Mouse (Mus musculus) kidney, postnatal 10 days (tissue): ENCODE data around the gene Cd93.
A peak's percentile ranks its signal among the peaks of the same experiment; 100 is the strongest.

ENCODE experiments used
- DNase-seq: peaks from one replicate; pipeline ENCODE4 v3.0.0; 2021; ENCODE audit warnings: mixed read lengths

Cd93 gene

DNA sequence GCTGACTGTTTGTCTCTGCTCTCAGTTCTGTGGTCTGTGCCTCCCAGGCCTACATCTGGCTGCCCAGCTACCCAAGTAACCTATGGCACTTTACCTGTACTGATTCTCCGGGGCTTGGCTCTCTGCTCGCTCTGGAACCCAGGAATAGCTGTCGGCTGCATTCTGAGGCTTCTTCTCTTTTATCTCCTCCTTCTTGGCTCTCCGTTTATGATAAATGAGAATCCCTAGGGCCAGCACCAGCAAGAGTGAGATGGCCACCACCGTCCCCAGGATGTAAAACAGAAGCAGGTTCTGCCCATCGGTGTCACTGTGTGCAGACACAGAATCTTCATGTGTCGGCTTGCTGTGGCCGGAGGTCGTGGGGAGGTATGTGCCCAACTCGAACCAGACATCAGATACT is 1.9 kb downstream of the Cd93 start:
- no peak for DNase-seq

DNA sequence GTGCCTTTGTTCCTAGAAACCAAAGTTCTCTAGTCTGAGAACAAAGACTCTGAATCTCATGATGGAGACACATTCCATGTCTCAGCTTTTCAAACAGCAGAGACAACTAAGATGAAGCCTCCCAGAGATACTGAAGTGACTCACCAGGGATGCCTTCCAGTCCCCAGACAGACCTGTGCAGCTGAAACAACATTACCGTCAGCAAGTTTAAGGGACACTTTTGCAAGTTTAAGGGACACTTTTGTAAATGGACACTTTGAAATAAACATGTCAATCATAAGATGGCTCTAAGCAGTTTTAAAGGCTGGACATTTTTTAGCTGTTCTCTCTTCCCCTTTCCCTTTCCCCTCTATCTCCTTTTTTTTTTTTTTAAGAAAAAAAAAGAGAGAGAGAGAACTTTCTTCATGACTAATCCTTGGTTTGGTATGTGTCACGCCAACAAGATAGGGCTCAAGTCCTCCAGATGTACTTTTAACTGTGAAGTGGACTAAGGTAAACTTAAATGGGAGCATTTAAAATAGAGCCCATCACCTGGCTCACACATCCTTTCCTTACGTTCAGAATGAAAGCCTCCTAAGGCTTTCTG is 3.6 kb downstream of the Cd93 start:
- no peak for DNase-seq

DNA sequence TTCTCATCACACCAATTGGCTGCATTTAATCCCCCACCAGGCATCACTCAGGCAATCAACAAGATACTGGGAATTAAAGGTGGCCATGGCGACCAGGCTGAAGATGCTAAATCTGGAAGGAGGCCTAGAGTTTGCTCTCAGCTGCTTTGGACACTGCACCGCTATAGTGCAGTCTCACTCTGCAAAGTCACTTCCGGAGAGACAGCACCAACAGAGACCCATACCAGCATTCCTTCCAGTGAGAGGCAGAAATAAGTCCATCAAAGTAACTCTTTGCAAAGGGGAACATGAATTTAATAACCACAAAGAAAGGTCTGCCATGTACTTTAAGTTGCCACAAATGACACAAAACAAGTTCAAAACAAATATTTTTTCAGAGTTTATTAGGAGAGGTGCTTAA is 7.1 kb downstream of the Cd93 start:
- DNase-seq: no peak

- DNase-seq: no peak
These were observed 11.0 kb downstream of the Cd93 start for GRCm38 (mm10) chr2:148432346-148432745.

DNA sequence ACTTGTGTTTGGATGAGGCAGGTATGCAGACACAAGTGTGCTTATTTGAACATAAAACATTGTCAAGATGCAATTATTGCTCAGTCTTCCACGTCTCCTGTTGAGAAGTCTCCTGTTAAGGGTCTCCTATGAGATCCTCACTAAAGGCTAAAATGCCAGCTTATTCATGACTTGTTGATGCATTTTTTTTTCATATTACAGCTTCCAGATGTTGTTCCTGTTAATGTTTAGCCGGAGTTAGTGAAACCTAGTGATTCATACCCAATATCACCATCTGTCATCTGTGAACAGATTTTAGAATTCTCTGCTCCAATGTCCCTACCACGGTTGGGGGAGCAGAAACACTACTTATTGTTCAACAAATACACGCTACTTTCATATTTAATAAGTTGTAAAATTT is 12.4 kb downstream of the Cd93 start:
- DNase-seq: no peak

GRCm38 (mm10) chr2:148429001-148429505 is 14.3 kb downstream of the Cd93 start:
- DNase-seq: no peak

DNA sequence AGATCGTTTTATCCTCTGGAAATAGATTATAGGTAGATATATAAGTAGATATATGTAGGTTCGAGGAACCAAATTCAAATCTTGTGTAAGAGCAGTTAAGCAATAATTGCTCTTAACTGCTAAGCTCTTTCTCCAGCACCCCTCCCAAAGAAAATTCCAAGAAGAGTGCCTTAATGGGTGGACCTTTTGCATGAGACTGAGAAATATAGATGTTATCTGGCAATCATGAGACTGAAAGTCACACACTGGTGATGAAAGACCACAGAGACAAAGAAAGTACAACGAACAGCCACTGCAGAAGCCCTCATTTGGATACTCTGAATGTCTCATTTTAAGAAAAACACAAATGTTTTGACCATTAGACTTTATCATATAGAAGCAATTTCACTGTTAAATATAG is 14.8 kb downstream of the Cd93 start:
- DNase-seq: no peak

DNA sequence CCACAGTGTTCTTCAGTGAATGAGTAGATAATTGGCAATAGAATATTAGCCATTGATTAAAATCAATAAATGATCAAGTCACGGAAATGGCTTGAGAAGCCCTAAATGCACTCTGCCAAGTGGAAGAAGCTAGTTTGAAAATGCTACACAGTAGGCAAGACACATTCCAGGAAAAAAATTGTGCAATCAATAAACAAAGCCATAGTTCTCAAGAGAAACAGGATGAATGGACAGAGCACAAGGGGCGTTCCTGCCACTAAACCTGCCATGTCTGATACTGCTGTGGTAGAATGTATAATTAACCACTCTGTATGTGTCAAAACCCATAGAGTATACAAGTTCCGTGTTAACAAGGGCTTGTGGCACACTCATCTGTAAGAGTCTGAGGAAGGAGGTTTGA is 15.8 kb downstream of the Cd93 start:
- no peak for DNase-seq

- DNase-seq: no peak
These were observed 17.5 kb downstream of the Cd93 start for GRCm38 (mm10) chr2:148425709-148426382.

DNA sequence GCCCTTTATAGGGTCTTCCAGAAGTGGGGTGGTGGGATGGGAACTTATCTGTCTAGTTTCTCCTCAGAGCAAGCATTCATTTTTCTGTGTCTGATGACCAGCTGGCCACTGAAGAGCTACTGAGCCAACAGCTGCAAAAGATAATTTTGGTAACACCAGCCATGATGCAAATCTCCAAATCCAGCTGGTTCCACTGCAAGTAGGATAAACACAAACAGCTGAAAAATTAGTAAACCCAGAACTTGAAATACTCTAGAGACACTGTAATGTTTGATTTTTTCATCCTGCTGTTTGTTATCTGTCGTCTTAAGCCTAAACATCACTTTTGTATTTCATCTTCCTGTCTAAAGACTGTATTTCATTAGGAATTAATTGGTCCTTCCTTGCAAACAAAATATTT is 21.7 kb downstream of the Cd93 start:
- peak; percentile 44 for DNase-seq

DNA sequence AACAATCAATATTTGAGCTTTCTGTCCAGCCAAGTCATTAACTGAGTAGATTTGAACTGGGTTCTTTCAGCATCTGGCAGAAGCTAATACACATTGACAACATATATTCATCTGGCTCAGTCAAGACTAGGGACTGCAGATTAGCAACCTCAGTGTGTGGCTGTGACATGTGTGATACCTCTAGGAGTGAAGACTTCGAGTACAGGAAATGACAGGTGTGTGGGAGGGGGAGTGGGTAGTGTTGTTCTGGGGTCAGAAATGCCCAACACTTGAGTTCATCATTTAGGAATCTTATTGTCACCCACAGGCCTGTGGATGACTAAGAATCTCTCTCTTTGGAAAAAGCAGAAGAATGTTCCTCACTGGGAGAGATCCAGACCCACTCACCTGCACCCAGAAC is 22.3 kb downstream of the Cd93 start:
- DNase-seq: no peak

DNA sequence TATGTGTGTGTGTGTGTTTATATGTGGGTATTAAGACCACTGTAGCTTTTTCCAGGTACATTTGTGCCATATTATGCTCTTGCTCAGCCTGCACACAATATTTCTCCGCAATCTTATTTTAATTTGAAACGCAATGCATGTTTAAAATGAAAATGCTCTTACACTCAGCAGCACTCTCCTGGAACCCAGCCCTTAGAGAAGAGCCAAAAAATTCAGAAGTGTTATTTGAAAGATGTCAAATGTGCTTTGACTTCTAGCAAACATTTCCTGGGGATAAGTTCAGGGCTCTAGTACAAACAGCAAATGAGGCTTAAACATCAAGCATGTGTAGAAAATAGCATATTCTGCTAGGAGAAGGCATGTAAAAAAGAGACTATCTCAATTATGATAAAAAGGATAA is 23.6 kb downstream of the Cd93 start:
- DNase-seq: no peak

DNA sequence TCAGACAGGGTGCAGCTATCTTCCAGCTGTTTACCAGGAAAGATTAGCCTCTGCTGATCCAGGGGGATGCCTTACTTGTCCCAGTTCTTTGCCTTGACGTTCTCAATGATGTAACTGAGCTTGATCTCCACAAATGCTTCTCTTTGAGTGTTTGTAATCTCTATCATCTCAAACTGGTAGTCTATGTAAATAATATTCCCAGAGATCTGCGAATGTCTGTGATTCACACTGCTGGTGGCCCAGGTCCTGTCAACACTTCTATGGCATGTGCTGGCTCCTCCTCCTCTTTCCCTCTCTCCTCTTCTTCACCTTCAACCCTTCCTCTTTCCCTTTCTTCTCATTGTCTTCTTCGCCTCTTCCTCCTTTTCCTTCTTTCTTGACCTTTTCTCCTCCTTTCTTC is 24.2 kb downstream of the Cd93 start:
- DNase-seq: no peak

DNA sequence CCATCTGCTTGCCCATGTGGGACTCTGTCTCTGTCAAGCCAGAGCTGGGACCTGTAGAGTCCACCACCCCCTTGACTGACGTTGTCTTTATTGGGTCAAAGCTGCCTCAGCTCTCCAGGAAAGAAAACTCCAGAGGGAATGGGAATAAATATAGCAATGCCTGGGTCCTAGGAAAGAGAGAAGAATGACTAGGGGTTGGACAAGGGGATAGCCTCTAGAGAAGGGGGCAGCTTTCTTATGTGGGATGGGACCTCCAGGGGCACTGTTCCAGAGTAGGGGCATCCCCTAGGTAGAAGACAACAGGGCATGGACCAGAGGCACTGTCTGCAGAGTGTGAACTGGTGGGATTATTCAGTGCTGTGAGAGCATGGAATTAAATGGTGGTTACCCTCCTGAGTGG is 33.5 kb downstream of the Cd93 start:
- DNase-seq: no peak

DNA sequence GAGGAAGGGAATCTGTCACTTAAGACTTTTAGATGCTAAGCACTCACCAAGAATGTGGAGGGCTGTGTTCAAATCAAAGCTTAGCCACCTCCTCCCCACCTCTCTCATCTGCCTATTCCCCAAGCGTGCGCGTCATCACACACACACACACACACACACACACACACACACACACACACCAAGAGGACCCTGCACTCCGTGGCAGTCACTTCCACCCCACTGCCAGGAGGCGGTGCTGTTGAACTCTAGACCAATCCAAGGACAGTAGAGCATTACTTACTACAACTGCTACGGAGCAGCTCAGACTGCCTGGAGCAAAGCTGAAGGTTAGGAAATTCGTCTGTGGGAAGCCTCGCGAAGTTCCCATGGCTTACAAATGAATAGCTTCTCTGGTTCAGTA is 34.2 kb downstream of the Cd93 start:
- peak; percentile 90 for DNase-seq

GRCm38 (mm10) chr2:148408761-148409120 is 34.6 kb downstream of the Cd93 start:
- DNase-seq: no peak

DNA sequence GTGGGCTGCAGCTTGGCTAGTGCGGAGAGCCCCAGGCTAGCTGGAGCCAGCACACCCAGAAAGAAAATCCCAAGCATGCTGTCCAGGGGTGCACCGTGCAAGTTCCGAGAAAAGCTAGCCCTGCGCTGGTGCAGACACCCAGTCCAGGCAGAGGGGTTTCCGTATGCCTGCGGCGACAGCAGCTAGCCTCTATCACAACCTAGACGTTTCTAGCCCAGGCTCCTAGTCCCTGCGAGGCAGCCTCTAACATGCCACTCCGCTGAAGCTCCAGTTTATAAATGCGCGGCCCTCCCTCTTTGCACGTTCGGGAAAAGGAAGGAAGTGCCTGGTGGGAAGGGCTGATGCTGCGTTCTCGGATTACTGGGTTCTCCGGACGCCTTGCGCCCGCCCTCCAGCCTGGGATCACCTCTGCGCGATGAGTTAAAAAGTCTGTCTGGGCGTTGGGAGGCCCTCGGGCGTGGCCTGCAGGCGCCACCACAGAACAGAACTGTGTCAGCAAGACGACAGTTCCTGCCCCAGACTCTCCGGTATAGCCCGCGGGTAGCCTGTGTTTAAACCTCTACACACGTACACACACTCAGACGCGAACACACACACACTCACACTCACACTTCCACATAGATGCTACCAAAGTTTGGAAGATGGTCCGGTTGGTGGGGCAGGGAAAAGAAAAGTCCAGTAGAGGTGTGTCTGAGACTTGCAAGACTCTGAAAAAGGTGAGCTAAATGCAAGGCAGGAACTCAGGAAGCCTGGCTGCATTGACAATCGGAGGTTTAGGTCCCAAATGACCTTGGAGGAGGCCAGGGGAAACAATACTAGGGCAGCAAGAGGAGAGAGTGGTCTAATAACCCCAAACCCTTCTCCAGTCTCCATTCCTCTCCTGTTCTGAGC is 35.2 kb downstream of the Cd93 start, which contains the start of gene Thbd:
Gene Thbd, minus strand, starts transcription at position 319 of the 891 bp plus-strand sequence.
- DNase-seq: peak; percentile 87

GRCm38 (mm10) chr2:148406971-148407869 is 36.1 kb downstream of the Cd93 start:
- peak; percentile 74 for DNase-seq

DNA sequence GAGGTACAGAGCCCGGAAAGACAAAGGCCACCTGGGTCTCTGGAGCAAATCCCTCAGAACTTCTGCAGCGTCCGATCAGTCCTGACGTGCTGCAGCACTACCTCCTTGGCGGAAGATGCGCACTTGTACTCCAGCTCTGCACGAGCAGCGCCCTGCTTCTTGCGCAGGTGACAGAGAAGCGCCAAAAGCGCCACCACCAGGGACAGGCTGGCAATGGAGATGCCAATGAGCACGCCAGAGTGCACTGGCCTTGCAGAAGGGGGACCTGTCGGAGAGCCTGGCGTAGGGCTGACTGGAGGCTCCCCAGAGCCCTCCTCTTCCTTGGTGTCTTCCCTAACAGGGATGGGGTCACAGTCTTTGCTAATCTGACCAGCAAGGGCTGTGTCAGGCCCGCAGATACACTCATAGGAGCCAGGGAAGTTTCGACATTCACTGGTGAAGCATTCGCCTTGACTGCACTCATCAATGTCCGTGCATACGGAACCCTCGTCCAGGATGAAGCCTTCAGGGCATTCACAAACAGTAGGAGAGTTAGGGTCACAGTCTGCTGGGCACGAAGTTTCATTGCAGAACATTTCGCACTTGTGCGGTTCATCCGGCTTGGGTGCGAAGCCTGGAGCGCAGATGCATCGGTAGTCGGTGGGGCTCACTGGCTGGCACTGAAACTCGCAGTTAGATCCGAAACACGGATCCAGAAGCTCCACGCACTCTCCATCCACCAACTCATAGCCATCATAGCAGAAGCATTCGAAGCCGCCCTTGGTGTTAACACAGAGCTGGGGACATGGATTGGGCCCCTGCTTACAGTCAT is 37.0 kb downstream of the Cd93 start:
- peak; percentile 68 for DNase-seq

- no peak for DNase-seq
These were observed 38.5 kb downstream of the Cd93 start for GRCm38 (mm10) chr2:148404906-148405305.

- no peak for DNase-seq
These were observed 41.1 kb downstream of the Cd93 start for GRCm38 (mm10) chr2:148402227-148402626.
